Mouse (Mus musculus) testis, adult 2 months (tissue): ENCODE results near the gene Nacc1. TPM values are rescaled to one million over a fixed set of nuclear protein-coding genes. Genes with fewer than 3 reads are reported as not detected.

Source experiments
- H3K27ac ChIP-seq: fragments of 200-500 bp; 2 replicates; pipeline ENCODE4 v1.5.1; 2012; ENCODE audit warnings: low read depth, low read length; ENCODE audit not compliant: control insufficient read depth, insufficient read depth
- H3K27me3 ChIP-seq: fragments of 200-500 bp; 2 replicates; pipeline ENCODE4 v1.6.1; 2012; ENCODE audit warnings: mild to moderate bottlenecking, low read length, moderate library complexity; ENCODE audit not compliant: control insufficient read depth, insufficient read depth
- H3K36me3 ChIP-seq: fragments of 200-500 bp; 2 replicates; pipeline ENCODE4 v1.6.1; 2012; ENCODE audit warnings: mild to moderate bottlenecking, low read length; ENCODE audit not compliant: control insufficient read depth, insufficient read depth
- H3K4me1 ChIP-seq: fragments of 200-500 bp; 2 replicates; pipeline ENCODE4 v1.6.1; 2012; ENCODE audit warnings: low read length; ENCODE audit not compliant: control insufficient read depth, insufficient read depth
- H3K4me3 ChIP-seq: fragments of 200-500 bp; 2 replicates; pipeline ENCODE4 v1.5.1; 2012; ENCODE audit warnings: low read depth, mild to moderate bottlenecking, low read length, moderate library complexity, mixed read lengths; ENCODE audit not compliant: control insufficient read depth
- CTCF ChIP-seq: fragments of 200-500 bp; IDR thresholded peaks from 2 replicates; pipeline ENCODE4 v1.5.1; 2012; ENCODE audit warnings: low read depth, mild to moderate bottlenecking, inconsistent platforms, low read length, moderate library complexity; ENCODE audit not compliant: control insufficient read depth, insufficient read depth, insufficient replicate concordance
- POLR2A ChIP-seq: fragments of 200-500 bp; IDR thresholded peaks from 2 replicates; pipeline ENCODE4 v1.6.1; 2012; ENCODE audit warnings: low read depth, mild to moderate bottlenecking, inconsistent platforms, low read length, moderate library complexity; ENCODE audit not compliant: control insufficient read depth
- polyA plus RNA-seq: library from polyadenylated mRNA; depleted of rRNA; stranded (reverse); fragments of >200 nt; gene quantifications from 2 replicates; pipeline ENCODE4 v1.2.3, GENCODE M21; 2012

Gene Nacc1
- polyA plus RNA-seq, 1 experiment: 27.5 TPM

- no peak for TF ChIP-seq CTCF
- no peak for TF ChIP-seq POLR2A
- Histone ChIP-seq H3K4me3 (no peak overlapping the region), H3K27ac (peak overlapping the region; percentile 78), H3K27me3 (no peaks in the 10 kb centered on the region), H3K4me1 (peaks cover 11% of the 10 kb centered on the region), H3K36me3 (no peaks in the 10 kb centered on the region)
Observed at GRCm38 (mm10) chr8:84712759-84713120, 25.1 kb upstream of the Nacc1 start.

- Histone ChIP-seq H3K4me1 (peaks cover 17% of the 10 kb centered on the region), H3K4me3 (no peak overlapping the region), H3K36me3 (no peaks in the 10 kb centered on the region), H3K27ac (peak overlapping the region; percentile 68), H3K27me3 (no peaks in the 10 kb centered on the region)
- no peak for TF ChIP-seq CTCF
- TF ChIP-seq POLR2A: no peak
Observed at GRCm38 (mm10) chr8:84711933-84712758, 24.5 kb upstream of the Nacc1 start.

- Histone ChIP-seq H3K36me3 (no peaks in the 10 kb centered on the region), H3K4me1 (peaks cover 22% of the 10 kb centered on the region), H3K4me3 (no peak overlapping the region), H3K27ac (peak overlapping the region; percentile 11; the same call in 1 of the 2 replicates), H3K27me3 (no peaks in the 10 kb centered on the region)
- no peak for TF ChIP-seq CTCF
- no peak for TF ChIP-seq POLR2A
Observed at GRCm38 (mm10) chr8:84711312-84711711, 23.6 kb upstream of the Nacc1 start.

- H3K27me3 ChIP-seq: no peaks in the 10 kb centered on the region; the same call in 1 of the 2 replicates
- H3K4me1 ChIP-seq: peaks cover 25% of the 10 kb centered on the region
- TF ChIP-seq POLR2A (no peak), CTCF (no peak)
- no peak overlapping the region for H3K27ac ChIP-seq
- no peak overlapping the region for H3K4me3 ChIP-seq
- H3K36me3 ChIP-seq: no peaks in the 10 kb centered on the region
Observed at GRCm38 (mm10) chr8:84709931-84710330, 22.3 kb upstream of the Nacc1 start.

- no peak overlapping the region; the same call in 1 of the 2 replicates for H3K27ac ChIP-seq
Observed at GRCm38 (mm10) chr8:84708774-84709475, 21.3 kb upstream of the Nacc1 start.

GRCm38 (mm10) chr8:84708071-84708541, 20.4 kb upstream of the Nacc1 start:
- Histone ChIP-seq H3K27ac (peak overlapping the region; percentile 71; the same call in 1 of the 2 replicates), H3K27me3 (no peaks in the 10 kb centered on the region; the same call in 1 of the 2 replicates), H3K4me3 (no peak overlapping the region), H3K36me3 (no peaks in the 10 kb centered on the region), H3K4me1 (peaks cover 32% of the 10 kb centered on the region)
- TF ChIP-seq POLR2A: no peak
- no peak for TF ChIP-seq CTCF

More at GRCm38 (mm10) chr8:84708774-84709475, 21.3 kb upstream of the Nacc1 start:
- H3K4me1 ChIP-seq: peaks cover 29% of the 10 kb centered on the region
- no peak overlapping the region for H3K4me3 ChIP-seq
- H3K36me3 ChIP-seq: no peaks in the 10 kb centered on the region
- peak; percentile 87; the same call in 1 of the 2 replicates for TF ChIP-seq CTCF
- TF ChIP-seq POLR2A: no peak
- no peaks in the 10 kb centered on the region; the same call in 1 of the 2 replicates for H3K27me3 ChIP-seq

GRCm38 (mm10) chr8:84707267-84707883, 19.7 kb upstream of the Nacc1 start:
- TF ChIP-seq POLR2A: no peak
- TF ChIP-seq CTCF: no peak
- Histone ChIP-seq H3K4me3 (peak overlapping the region; percentile 46), H3K4me1 (peaks cover 32% of the 10 kb centered on the region), H3K36me3 (no peaks in the 10 kb centered on the region), H3K27me3 (no peaks in the 10 kb centered on the region; the same call in 1 of the 2 replicates), H3K27ac (peak overlapping the region; percentile 71)
